8 mouse cellular contexts compared by ENCODE assay signal in the genomic region with DNA sequence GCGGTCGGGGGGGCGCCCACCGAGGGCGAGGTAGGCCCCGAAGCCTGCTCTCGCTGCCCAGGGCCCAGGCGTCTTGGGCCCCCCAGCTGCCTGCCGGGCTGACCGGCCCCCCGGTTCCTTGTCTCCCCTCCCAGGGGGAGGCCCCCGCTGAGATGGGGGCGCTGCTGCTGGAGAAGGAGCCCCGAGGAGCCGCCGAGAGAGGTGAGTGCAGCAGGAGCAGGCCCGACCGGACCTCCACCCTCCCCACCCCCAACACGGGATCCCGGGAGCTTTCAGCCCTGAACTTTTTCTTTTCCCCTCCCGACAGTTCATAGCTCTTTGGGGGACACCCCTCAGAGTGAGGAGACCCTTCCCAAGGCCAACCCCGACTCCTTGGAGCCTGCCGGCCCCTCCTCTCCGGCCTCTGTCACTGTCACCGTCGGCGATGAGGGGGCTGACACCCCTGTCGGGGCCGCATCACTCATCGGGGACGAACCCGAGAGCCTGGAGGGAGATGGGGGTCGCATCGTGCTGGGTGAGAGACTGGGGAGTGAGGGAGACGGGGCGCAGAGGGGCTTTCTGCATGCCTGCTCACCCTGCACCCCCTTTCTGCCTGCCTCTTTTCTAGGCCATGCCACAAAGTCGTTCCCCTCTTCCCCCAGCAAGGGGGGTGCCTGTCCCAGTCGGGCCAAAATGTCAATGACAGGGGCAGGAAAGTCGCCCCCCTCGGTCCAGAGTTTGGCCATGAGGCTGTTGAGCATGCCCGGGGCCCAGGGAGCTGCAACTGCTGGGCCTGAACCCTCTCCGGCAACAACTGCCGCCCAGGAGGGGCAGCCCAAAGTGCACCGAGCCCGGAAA. TPM values are rescaled to one million over a fixed set of nuclear protein-coding genes. Genes with fewer than 3 reads are reported as not detected.
DNase-seq lines count a peak whose midpoint lies in the region; ATAC-seq and TF ChIP-seq lines count a peak whose summit lies in the region.

No protein-coding gene starts in this region.

- H3K4me1 ChIP-seq in olfactory bulb, adult 2 months (ENCODE audit: control insufficient read depth, insufficient read depth, low read length) = peaks cover 21% of the 10 kb centered on the region

- no peak for TF ChIP-seq POLR2A in olfactory bulb, adult 2 months (IDR thresholded peaks at IDR 0.05; ENCODE audit: insufficient read depth, low read depth, low read length)

- 1% methylated on average over 42 of the region's 45 CpGs for WGBS in olfactory bulb, adult 2 months

- peak; percentile 64 for DNase-seq in urinary bladder, adult 2 months (ENCODE audit: low spot score)
- no peak for DNase-seq in urinary bladder, postnatal 10 days (ENCODE audit: low spot score)
- DNase-seq in cerebellum, adult 9-10 months = peak; percentile 63
- peak; percentile 44 to 69 for DNase-seq in heart, adult 18-20 months
- peak; percentile 64 for DNase-seq in kidney, adult 9 months
- DNase-seq in lung, adult 18-20 months = peak; percentile 31 to 46

- H3K4me3 ChIP-seq in olfactory bulb, adult 2 months (ENCODE audit: insufficient read depth, low read depth, low read length) = peak overlapping the region; percentile 99

- no peak for ATAC-seq in frontal cortex, adult (ENCODE audit: low TSS enrichment)

- peak overlapping the region; percentile 31; the same call in 1 of the 2 replicates for H3K27ac ChIP-seq in olfactory bulb, adult 2 months (ENCODE audit: insufficient read depth, low read depth, low read length)

- no peak for TF ChIP-seq CTCF in olfactory bulb, adult 2 months (IDR thresholded peaks at IDR 0.05; ENCODE audit: insufficient read depth, low read depth, low read length)

RNA-seq across cellular contexts. Expression of a gene that starts 1.0 kb away (rescaled TPM):
- 124 and 129 TPM in 2 replicates for polyA plus RNA-seq in urinary bladder, adult 2 months (2012; rRNA removed)
- total RNA-seq in heart, adult 18-20 months (2021) = 10 to 100 TPM; 38.1 to 42.7 TPM
- polyA plus RNA-seq in olfactory bulb, adult 2 months (2012; ENCODE audit: insufficient read depth, insufficient read length, low replicate concordance, missing spikeins) = 130 TPM in 1 of 2 replicates, not detected in the other

RNA-seq across cellular contexts. Expression of a gene that starts 1.2 kb away (rescaled TPM):
- polyA plus RNA-seq in urinary bladder, adult 2 months (2012; rRNA removed) = 43.0 and 45.6 TPM in 2 replicates
- total RNA-seq in heart, adult 18-20 months (2021) = 1 to 10 TPM; 2.8 to 4.1 TPM
- polyA plus RNA-seq in olfactory bulb, adult 2 months (2012; ENCODE audit: insufficient read depth, insufficient read length, low replicate concordance, missing spikeins) = not detected in 2 replicates

RNA-seq across cellular contexts. Expression of a gene that starts 15.0 kb away (rescaled TPM):
- 4.5 and 5.1 TPM in 2 replicates for polyA plus RNA-seq in urinary bladder, adult 2 months (2012; rRNA removed)
- total RNA-seq in heart, adult 18-20 months (2021) = under 1 TPM in 1 of 2 experiments, not detected in 1; 0.62 TPM
- polyA plus RNA-seq in olfactory bulb, adult 2 months (2012; ENCODE audit: insufficient read depth, insufficient read length, low replicate concordance, missing spikeins) = not detected in 2 replicates

RNA-seq across cellular contexts. Expression of a gene that starts 17.4 kb away (rescaled TPM):
- polyA plus RNA-seq in urinary bladder, adult 2 months (2012; rRNA removed) = 0.04 TPM in 1 of 2 replicates, not detected in the other
- not detected for total RNA-seq in heart, adult 18-20 months (2021)
- polyA plus RNA-seq in olfactory bulb, adult 2 months (2012; ENCODE audit: insufficient read depth, insufficient read length, low replicate concordance, missing spikeins) = not detected in 2 replicates

RNA-seq across cellular contexts. Expression of a gene that starts 20.0 kb away (rescaled TPM):
- 6.6 and 8.5 TPM in 2 replicates for polyA plus RNA-seq in urinary bladder, adult 2 months (2012; rRNA removed)
- total RNA-seq in heart, adult 18-20 months (2021) = 1 to 10 TPM; 7.4 to 7.7 TPM
- not detected in 2 replicates for polyA plus RNA-seq in olfactory bulb, adult 2 months (2012; ENCODE audit: insufficient read depth, insufficient read length, low replicate concordance, missing spikeins)

Comparison
In these comparisons a context has a peak if more than half of its experiments do, and no peak if none do; other contexts are left out.
1. RNA of a gene that starts 1.2 kb away (polyA plus RNA-seq): 43.0 to 45.6 TPM in urinary bladder, adult 2 months; not detected in olfactory bulb, adult 2 months; every median in the first group is over 10 times any median in the second.